Mouse (Mus musculus): Measurements from ENCODE around the gene Fryl. TPM values are rescaled to one million over a fixed set of nuclear protein-coding genes. Genes with fewer than 3 reads are reported as not detected.

Fryl gene
- polyA plus RNA-seq, 1 experiment from 2014 or later = 22.5 TPM

DNA sequence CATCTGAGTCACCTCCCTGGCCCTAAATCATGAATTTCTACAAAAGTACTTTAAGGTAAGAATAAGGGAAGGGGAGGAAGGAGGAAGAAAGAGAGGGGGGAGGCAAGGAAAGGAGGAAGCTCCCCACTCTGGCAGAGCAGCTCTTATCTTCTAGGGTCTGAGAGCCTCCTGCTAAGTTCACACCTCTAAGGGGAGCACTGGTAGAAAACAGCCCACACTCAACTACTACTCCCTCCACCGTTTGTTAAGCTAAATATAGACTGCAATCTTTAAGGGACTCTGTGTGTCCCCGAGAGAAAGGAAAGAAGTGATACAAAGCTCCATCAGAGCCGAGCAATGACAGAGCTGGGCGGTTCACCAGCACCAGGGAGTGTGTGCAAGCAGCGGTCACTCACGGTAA lies 24.6 kb downstream of the Fryl start:
- no peak overlapping the region for H3K9ac ChIP-seq
- no peak for ATAC-seq (ENCODE audit: low FRiP score, low read depth)
- no peaks in the 10 kb centered on the region for H3K27me3 ChIP-seq
- no peak overlapping the region for H3K27ac ChIP-seq
- 5% methylated on average over 6 of the region's 6 CpGs for WGBS
- no peaks in the 10 kb centered on the region for H3K9me3 ChIP-seq
- no peaks in the 10 kb centered on the region for H3K36me3 ChIP-seq
- H3K4me1 ChIP-seq = peaks cover 47% of the 10 kb centered on the region
- H3K4me2 ChIP-seq (replicated peaks) = 0 out of 2 replicates have a peak overlapping the region, but pooled peaks have one; percentile 14
- no peak overlapping the region for H3K4me3 ChIP-seq

DNA sequence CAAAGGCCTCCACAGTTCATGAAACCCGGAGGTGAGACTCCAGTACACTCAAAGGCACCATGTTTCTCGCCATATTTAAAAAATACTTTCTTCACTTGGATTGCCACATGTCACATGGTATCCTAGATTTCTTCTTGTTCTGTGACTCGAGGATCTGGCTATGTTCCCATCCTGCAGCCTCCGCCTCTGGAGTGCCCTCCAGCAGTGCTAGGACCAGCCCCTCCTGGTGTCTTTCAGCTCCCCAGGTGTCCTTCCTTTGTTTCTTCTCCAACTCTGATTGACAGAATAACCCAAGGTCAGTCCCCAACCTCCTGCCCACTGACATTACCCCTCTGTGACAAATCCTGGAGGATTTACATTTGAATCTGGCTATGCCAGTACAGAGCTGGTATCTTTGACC lies 26.2 kb downstream of the Fryl start:
- Histone ChIP-seq H3K27ac (no peak overlapping the region), H3K4me3 (no peak overlapping the region), H3K4me2 (replicated peaks) (no peak overlapping the region), H3K9ac (no peak overlapping the region), H3K4me1 (peaks cover 41% of the 10 kb centered on the region), H3K9me3 (no peaks in the 10 kb centered on the region), H3K27me3 (no peaks in the 10 kb centered on the region), H3K36me3 (no peaks in the 10 kb centered on the region)
- no peak for ATAC-seq (ENCODE audit: low FRiP score, low read depth)
- whole genome bisulfite sequencing = 50% methylated on average over 4 of the region's 4 CpGs

DNA sequence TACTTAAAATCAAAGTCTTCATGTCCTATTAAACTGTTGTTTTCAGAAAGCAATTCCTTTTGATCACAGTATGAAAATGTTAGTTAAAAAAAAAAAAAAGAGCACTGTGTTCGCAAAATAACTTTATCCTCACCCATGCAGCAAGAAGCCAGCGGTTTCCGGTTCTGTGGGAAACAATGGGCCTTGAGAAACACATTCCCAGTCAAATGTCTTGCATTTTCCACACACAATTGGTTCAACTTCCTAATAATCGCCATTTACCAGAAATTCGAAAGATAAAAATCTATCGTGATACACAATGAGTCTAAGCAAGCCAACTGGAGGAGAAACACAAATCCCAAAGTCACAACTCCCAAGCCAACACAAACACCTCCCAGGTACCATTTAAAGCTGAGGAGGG lies 27.0 kb downstream of the Fryl start:
- 75% methylated on average over 6 of the region's 6 CpGs for whole genome bisulfite sequencing

DNA sequence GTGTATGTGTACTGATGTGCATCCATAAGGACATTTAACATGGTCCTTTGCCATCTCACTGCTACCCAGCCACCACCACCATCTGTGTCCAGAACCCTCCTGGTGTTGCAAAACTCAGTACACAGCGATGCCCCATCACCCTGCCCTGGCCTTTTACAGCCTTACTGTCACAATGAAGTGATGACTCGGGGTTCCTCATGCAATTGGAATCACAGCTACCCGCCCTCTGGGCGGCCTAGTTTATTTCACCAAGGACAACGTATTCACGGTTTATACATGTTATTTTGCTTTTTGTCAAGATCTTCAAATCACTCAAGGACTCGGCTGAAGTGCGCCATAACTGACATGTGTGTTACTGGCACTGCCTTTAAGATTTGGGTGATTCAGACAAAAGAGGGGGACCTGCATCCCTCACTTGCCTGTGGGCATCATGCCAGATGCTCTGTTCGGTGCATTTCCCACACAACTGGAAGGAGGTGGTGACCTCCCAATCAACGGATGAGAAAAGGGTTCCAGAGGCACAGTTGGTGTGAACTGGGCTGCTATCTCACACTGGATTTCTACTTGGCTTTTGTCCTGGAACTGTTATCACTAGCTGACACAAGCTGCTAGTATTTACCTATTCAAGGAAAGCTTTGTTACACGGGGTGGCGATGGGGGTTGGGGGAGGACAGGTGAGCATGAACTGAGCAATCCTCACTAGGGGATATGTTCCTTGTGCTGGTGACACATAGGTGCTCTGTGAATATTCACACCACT lies 27.9 kb downstream of the Fryl start:
- no peaks in the 10 kb centered on the region for H3K36me3 ChIP-seq
- no peak overlapping the region for H3K27ac ChIP-seq
- no peak overlapping the region for H3K4me3 ChIP-seq
- H3K9me3 ChIP-seq = no peaks in the 10 kb centered on the region
- ATAC-seq (ENCODE audit: low FRiP score, low read depth) = no peak
- no peak overlapping the region for H3K9ac ChIP-seq
- no peak overlapping the region for H3K4me2 ChIP-seq (replicated peaks)
- WGBS = 78% methylated on average over 12 of the region's 12 CpGs
- peaks cover 27% of the 10 kb centered on the region for H3K4me1 ChIP-seq
- no peaks in the 10 kb centered on the region for H3K27me3 ChIP-seq

More for the DNA sequence above, 27.0 kb downstream of the Fryl start:
- Histone ChIP-seq H3K36me3 (no peaks in the 10 kb centered on the region), H3K4me2 (replicated peaks) (no peak overlapping the region), H3K4me3 (no peak overlapping the region), H3K4me1 (peaks cover 34% of the 10 kb centered on the region), H3K9ac (no peak overlapping the region), H3K27ac (no peak overlapping the region), H3K9me3 (no peaks in the 10 kb centered on the region), H3K27me3 (no peaks in the 10 kb centered on the region)
- no peak for ATAC-seq (ENCODE audit: low FRiP score, low read depth)

DNA sequence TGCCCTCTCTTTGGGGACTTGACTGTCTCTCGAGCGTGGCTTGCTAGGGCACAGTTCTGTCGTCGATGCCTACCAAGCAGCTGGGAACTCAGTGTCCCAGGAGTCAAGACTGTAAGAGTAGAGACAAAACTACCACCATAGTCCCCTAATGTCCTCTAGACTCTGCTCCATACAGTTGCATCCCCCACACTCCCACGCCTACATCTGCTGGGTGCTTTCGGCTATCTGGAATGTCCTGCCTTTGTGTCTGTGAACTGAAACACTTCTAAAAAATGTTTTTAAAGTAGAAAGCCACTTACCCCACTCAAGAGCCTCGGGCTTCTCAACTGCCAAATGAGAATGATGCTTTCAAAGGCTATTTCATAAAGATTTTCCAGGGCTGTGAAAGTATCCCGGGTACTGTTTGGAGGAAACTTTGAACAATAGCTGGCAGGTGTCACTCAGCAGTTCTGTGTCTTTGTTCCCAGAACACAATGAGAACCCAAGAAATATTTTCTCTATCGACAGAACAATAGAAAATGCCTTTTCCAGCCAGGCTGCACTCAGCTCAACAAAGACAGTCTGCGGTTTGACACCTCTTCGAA lies 28.8 kb downstream of the Fryl start:
- no peak overlapping the region for H3K4me3 ChIP-seq
- H3K9ac ChIP-seq = no peak overlapping the region
- no peaks in the 10 kb centered on the region for H3K27me3 ChIP-seq
- no peak overlapping the region for H3K27ac ChIP-seq
- H3K4me2 ChIP-seq (replicated peaks) = no peak overlapping the region
- no peaks in the 10 kb centered on the region for H3K9me3 ChIP-seq
- WGBS = 83% methylated on average over 11 of the region's 11 CpGs
- H3K36me3 ChIP-seq = no peaks in the 10 kb centered on the region
- H3K4me1 ChIP-seq = peaks cover 18% of the 10 kb centered on the region
- no peak for ATAC-seq (ENCODE audit: low FRiP score, low read depth)

DNA sequence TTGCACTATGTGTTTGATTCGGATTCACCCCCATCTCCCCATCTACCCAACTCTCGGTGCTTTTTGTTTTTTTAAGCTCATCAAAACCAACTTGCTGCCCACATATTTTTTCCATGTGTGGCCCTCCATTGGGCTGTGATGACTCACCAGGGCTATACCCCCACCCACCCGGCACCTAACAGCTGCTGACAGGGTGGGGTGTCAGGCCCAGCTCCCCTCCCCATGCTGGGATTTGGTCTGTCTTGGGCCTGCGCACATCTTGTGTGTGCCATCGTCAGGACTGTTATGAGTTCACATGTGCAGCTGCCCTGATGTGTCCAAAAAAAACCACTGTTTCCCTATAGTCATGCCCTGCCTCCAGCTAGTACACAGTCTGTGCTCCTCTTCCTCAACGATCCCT lies 33.4 kb downstream of the Fryl start:
- no peak for ATAC-seq (ENCODE audit: low FRiP score, low read depth)
- no peak overlapping the region for H3K9ac ChIP-seq
- no peak overlapping the region for H3K4me2 ChIP-seq (replicated peaks)
- 70% methylated on average over 6 of the region's 6 CpGs for WGBS
- peaks cover 12% of the 10 kb centered on the region for H3K36me3 ChIP-seq
- no peaks in the 10 kb centered on the region for H3K27me3 ChIP-seq
- H3K4me3 ChIP-seq = no peak overlapping the region
- H3K4me1 ChIP-seq = 0 out of 2 replicates have a peak, but pooled peaks cover 8% of the 10 kb centered on the region
- no peaks in the 10 kb centered on the region for H3K9me3 ChIP-seq
- H3K27ac ChIP-seq = no peak overlapping the region

DNA sequence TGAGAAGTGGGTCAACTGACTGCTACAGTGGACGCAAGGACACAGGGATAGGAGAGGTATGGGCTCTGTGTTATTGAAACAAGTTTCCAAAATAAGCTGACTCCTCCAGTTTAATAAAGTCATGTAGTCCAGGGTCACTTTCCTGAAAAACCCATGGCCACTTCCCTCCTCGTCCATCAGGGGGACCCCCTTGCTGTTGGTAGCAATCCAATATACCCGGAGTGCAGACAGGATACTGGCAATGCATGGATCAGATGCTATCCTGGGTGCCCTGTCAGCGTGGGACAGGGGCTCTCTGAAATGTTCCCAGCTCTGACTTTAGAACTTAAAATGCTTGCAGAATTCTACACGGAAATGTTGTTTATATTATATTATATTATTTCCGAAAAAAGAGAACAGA lies 34.0 kb downstream of the Fryl start:
- no peak overlapping the region for H3K4me2 ChIP-seq (replicated peaks)
- no peak overlapping the region for H3K9ac ChIP-seq
- H3K9me3 ChIP-seq = no peaks in the 10 kb centered on the region
- H3K4me3 ChIP-seq = no peak overlapping the region
- H3K27ac ChIP-seq = no peak overlapping the region
- ATAC-seq (ENCODE audit: low FRiP score, low read depth) = no peak
- WGBS = 48% methylated on average over 6 of the region's 6 CpGs
- H3K27me3 ChIP-seq = no peaks in the 10 kb centered on the region
- H3K36me3 ChIP-seq = peaks cover 14% of the 10 kb centered on the region
- H3K4me1 ChIP-seq = 0 out of 2 replicates have a peak, but pooled peaks cover 8% of the 10 kb centered on the region

DNA sequence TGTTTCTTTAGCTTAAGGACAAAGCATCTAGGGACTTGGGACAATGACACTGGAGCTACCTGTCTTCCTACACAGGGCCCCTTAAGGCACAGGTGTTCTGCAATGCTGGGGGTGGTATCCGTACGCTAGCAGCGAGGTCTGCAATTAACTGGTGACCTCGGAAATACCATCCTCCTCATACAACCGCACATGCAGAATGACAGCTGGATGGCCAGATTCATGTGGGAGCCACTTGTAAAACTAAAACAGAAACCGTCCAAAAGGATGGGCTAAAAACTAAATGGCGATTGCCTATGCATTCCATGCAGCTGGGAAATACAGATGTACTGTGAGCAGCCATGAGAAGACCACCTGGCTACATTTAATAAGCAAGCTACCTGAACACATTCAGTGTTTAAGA lies 34.6 kb downstream of the Fryl start:
- Histone ChIP-seq H3K27ac (no peak overlapping the region), H3K36me3 (peaks cover 14% of the 10 kb centered on the region), H3K4me3 (no peak overlapping the region), H3K4me1 (0 out of 2 replicates have a peak, but pooled peaks cover 8% of the 10 kb centered on the region), H3K4me2 (replicated peaks) (no peak overlapping the region), H3K9me3 (no peaks in the 10 kb centered on the region), H3K27me3 (no peaks in the 10 kb centered on the region), H3K9ac (no peak overlapping the region)
- ATAC-seq (ENCODE audit: low FRiP score, low read depth) = no peak
- WGBS = 66% methylated on average over 7 of the region's 7 CpGs

DNA sequence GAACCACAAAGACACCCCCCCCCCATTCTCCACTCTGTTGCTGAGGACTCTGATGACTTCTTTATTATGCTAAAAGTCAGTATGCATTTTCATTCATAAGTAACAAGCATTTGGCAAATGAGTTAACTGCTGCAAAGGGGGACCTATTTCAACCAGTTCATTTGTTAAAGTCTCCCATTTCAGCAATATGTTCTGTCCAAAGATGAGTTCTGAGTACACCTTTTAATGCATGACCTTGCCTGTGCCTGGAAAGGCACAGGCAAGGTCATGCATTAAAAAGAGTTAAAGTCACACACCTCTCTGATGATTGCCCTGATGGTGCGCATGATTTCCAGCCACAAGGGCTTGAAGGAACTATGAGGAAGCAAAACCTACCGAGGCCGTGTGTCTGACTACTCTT lies 36.7 kb downstream of the Fryl start:
- Histone ChIP-seq H3K27me3 (no peaks in the 10 kb centered on the region), H3K4me2 (replicated peaks) (no peak overlapping the region), H3K4me1 (0 out of 2 replicates have a peak, but pooled peaks cover 8% of the 10 kb centered on the region), H3K27ac (no peak overlapping the region), H3K36me3 (peaks cover 21% of the 10 kb centered on the region), H3K9ac (no peak overlapping the region), H3K4me3 (no peak overlapping the region), H3K9me3 (no peaks in the 10 kb centered on the region)
- 53% methylated on average over 3 of the region's 3 CpGs for WGBS
- ATAC-seq (ENCODE audit: low FRiP score, low read depth) = no peak

DNA sequence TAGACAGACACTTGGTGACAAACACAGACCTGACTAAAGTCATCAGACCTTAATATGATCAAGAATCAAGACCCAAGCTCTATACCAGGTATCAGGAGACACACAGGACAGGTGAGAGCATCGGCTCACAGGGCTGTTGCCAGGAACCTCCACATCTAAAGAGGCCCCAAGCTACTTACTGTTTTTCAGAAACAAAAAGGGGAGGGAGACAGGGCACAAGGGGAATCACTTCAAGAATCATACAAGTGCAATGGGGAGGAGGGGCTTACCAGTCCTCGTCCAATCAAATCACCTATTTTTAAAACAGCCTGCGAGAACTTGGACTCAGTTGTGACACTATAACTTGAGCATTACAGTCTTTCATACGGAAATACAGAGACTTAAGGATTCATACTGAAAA lies 38.4 kb downstream of the Fryl start:
- no peak overlapping the region for H3K9ac ChIP-seq
- no peak overlapping the region for H3K27ac ChIP-seq
- peaks cover 21% of the 10 kb centered on the region for H3K36me3 ChIP-seq
- no peak for ATAC-seq (ENCODE audit: low FRiP score, low read depth)
- 0 out of 2 replicates have a peak, but pooled peaks cover 8% of the 10 kb centered on the region for H3K4me1 ChIP-seq
- no peaks in the 10 kb centered on the region for H3K9me3 ChIP-seq
- no peak overlapping the region for H3K4me2 ChIP-seq (replicated peaks)
- no peaks in the 10 kb centered on the region for H3K27me3 ChIP-seq
- WGBS = 93% methylated on average over 4 of the region's 4 CpGs
- H3K4me3 ChIP-seq = no peak overlapping the region

DNA sequence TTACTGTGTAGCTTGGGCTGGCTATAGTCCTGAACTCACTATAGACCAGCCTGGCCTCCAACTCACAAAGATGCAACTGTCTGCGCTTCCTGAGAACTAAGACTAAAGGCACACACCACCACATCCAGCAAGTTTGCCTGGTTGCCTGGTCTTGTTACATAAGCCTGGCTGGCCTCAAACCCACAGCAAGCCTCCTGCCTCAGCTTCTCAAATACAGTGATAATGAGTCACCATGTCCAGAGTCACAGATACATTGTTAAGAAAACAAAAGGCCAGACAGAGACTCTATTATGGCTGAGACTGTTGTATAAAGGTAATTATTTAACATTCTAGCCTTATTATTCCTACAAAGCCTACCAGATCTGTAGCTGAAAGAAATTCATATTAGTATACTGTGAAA lies 39.3 kb downstream of the Fryl start:
- H3K9ac ChIP-seq = no peak overlapping the region
- H3K36me3 ChIP-seq = peaks cover 25% of the 10 kb centered on the region
- no peak overlapping the region for H3K27ac ChIP-seq
- no peak overlapping the region for H3K4me3 ChIP-seq
- no peak for ATAC-seq (ENCODE audit: low FRiP score, low read depth)
- H3K4me2 ChIP-seq (replicated peaks) = no peak overlapping the region
- 96% methylated on average over 1 of the region's 1 CpGs for WGBS
- H3K9me3 ChIP-seq = no peaks in the 10 kb centered on the region
- H3K4me1 ChIP-seq = 0 out of 2 replicates have a peak, but pooled peaks cover 5% of the 10 kb centered on the region
- H3K27me3 ChIP-seq = no peaks in the 10 kb centered on the region

DNA sequence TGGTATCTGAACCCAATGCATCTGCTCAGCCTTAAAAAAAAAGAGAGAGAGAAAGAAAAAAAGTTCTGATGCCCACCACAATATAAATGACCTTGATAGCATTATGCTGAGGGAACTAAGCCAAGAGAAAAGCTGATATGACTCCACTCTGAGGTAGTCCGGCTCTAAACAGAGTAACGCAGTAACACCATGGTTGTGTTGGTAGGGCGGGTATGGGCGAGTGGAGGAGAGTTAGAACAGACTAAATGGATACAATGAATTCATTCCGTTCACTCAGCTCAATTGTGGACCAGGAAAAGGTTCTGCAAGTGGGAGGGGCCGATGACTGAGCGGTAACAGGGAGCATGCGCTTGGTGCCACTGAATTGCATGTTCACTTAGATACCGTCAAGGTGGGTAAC lies 40.4 kb downstream of the Fryl start:
- H3K36me3 ChIP-seq = peaks cover 27% of the 10 kb centered on the region
- H3K4me3 ChIP-seq = no peak overlapping the region
- WGBS = 92% methylated on average over 9 of the region's 9 CpGs
- H3K4me1 ChIP-seq = no peaks in the 10 kb centered on the region
- no peaks in the 10 kb centered on the region for H3K9me3 ChIP-seq
- ATAC-seq (ENCODE audit: low FRiP score, low read depth) = no peak
- H3K27ac ChIP-seq = no peak overlapping the region
- no peaks in the 10 kb centered on the region for H3K27me3 ChIP-seq
- H3K4me2 ChIP-seq (replicated peaks) = no peak overlapping the region
- no peak overlapping the region for H3K9ac ChIP-seq
